Mouse (Mus musculus): Measurements from ENCODE around the gene Olfr1036.
"Not testable (repeated sequence)": the region's sequence is repeated elsewhere in the genome, so short reads cannot be mapped to it uniquely, and the experiment has no call there.

The Olfr1036 gene

DNA sequence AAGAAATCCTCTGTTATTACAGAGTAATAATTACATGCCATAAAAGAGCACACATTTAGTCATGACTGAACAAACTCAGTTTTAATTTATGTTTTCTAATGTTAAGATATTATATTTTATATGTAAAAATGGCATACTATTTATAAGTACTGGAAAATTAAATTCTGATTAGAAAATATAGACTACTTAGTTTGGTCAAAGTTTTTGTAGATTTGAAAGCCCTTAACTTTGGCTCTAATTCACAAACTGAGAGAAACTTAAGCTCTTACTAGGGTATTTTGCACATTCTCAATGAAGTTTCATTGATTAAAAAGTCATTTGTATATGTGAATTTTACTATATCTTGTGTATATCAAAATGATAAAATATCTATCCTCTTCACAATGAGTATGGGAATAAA lies at the start of gene Olfr1036:
Gene Olfr1036 (plus strand): TSS at position 301 of the 400 bp plus-strand sequence.
- not testable (repeated sequence) for DNase-seq

DNA sequence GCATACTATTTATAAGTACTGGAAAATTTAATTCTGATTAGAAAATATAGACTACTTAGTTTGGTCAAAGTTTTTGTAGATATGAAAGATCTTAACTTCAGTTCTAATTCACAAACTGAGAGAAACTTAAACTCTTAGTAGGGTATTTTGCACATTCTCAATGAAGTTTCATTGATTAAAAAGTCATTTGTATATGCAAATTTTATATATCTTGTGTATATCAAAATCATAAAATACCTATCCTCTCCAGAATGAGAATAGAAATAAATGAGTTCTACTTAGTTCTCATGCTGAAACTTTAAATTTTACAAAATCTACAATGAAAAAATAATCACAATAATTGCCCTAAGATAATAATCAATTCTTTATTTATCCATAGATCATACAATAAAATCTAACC lies 28.2 kb upstream of the Olfr1036 start, which contains the start of gene Olfr1034:
Gene Olfr1034 (plus strand): TSS at position 301 of the 400 bp plus-strand sequence.
- no peak for DNase-seq

DNA sequence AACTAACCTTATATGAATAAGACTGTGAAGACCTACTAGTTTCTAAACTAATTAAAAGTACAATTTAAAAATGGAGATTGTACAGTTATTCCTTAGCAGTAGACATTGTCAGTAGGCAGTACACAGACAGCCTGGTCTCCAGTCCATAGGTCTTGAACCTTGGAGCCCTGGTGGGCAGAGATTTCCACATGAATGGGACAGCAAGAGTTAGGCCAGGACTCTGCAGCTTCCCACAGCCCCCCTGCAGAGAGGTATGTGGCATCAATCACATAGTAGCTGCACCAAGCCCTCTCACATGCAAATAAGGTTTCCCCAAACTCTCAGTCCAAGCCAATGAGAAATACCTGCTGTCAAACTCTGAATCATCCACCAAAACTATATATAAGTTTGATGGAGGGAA lies 23.0 kb upstream of the Olfr1036 start:
- not testable (repeated sequence) for DNase-seq

DNA sequence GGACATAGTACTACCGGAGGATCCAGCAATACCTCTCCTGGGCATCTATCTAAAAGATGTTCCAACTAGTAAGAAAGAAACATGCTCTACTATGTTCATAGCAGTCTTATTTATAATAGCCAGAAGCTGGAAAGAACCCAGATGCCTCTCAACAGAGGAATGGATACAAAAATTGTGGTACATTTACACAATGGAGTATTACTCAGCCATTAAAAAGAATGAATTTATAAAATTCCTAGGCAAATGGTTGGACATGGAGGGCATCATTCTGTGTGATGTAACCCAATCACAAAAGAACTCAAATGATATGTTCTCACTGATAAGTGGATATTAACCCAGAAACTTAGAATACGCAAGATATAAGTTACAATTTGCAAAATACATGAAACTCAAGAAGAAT lies 10.0 kb upstream of the Olfr1036 start:
- DNase-seq, result not testable (repeated sequence)

DNA sequence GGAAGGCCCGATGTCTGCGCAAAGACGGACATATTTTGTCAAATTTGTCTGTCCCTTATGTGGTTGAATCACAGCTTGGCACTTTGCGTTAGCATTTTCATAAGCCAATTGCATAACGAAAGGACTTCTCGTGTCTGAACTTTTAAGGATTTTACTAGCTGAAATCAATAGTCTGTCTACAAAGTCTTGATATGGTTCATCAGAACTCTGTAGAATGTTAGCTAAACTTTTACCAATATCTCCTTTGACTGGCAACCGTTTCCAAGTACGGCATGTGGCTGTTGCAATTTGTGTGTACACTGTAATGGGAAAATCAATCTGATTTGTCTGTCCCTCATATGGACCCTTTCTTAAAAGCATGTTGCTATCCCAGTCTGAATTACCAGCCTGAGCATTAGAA lies 3.6 kb upstream of the Olfr1036 start:
- no peak for DNase-seq

DNA sequence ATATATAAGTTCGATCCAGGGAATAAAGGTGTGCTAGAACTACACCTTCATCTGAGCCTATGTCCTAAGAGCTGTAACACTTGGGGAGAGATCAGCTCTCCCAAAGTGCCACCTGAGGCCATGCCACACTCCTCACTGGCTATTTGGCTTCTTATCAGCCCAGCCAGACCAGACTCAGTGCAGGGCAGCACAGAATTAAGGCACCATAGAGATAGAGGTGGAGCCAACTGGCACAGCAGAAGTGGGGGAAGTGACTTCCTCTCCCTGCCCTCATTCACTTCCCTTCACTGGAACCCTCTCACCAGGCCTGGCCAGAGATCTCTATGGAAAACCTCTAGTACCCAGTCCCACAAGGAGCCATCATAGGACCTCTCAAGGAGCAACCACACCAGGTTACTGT lies 6.7 kb downstream of the Olfr1036 start:
- not testable (repeated sequence) for DNase-seq

DNA sequence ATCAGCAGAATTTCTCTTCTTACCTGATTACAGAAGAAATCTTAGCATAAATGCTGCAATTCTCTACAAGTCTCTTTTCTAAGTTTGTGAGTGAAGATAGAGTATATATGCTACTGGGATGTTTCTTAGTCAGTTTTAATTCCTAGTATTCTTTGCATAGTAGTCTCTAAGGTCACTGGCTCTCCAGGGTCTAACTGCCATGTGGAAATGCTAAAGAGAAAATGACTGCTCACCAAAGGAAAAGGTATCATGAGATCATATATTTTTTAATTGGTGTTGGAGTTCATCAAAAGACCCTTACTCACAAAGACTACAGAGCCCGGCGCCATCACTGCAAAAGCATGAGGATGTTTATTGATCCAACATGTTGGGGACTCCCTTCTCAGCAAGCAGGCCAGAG lies 13.5 kb downstream of the Olfr1036 start, which contains the start of gene Olfr1037:
Gene Olfr1037 (minus strand): TSS at position 101 of the 400 bp plus-strand sequence.
- no peak for DNase-seq

Data from kidney, postnatal 14 days (tissue).